Mouse (Mus musculus): Measurements from ENCODE around the gene Tsr3. TPM values are rescaled to one million over a fixed set of nuclear protein-coding genes. Genes with fewer than 3 reads are reported as not detected.
"Not testable (repeated sequence)": the region's sequence is repeated elsewhere in the genome, so short reads cannot be mapped to it uniquely, and the experiment has no call there.

The Tsr3 gene
- polyA plus RNA-seq, 1 experiment from 2014 or later, result 46.4 TPM

- Histone ChIP-seq H3K36me3 (0 out of 2 replicates have a peak, but pooled peaks cover 12% of the 10 kb centered on the region), H3K9ac (no peak overlapping the region), H3K4me1 (no peaks in the 10 kb centered on the region; the same call in 1 of the 2 replicates), H3K4me3 (no peak overlapping the region), H3K4me2 (peak overlapping the region; percentile 77), H3K27ac (no peak overlapping the region), H3K9me3 (no peaks in the 10 kb centered on the region), H3K27me3 (no peaks in the 10 kb centered on the region)
- 46% methylated on average over 6 of the region's 6 CpGs for WGBS
- ATAC-seq (ENCODE audit: borderline replicate concordance, extremely low read depth, low FRiP score, low TSS enrichment), result no peak
These were observed 16.9 kb upstream of the Tsr3 start for GRCm38 (mm10) chr17:25222951-25223601.

DNA sequence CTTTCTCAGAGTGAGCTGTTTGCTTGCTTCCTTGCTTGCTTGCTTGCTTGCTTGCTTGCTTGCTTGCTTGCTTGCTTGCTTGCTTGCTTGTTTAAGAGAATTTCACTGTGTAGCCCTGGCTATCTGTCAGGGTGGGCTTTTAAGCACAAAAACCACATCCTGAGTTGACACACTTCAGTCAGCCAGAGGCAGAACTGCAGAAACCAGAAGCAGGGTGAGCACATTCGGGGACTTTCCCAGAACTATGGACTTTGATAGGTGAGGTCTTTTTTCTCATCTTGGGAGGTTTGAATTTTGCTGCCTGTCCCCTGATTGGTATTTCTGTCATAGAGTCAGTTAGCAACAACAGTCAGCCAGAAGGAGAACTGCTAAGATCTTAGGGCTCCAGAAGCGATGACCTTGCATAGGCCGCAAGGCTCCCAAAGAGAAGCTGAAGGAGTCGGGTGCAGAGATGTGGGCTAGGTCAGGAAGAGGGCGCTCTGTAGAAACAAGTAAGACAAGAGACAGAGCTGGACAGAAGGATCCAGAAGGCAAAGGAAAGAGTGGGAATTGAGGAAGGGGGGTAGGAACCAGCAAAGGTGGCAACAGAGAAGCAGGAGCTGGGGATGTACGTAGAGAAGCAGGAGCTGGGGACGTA lies 15.3 kb upstream of the Tsr3 start:
- Histone ChIP-seq H3K4me1 (no peaks in the 10 kb centered on the region; the same call in 1 of the 2 replicates), H3K9me3 (no peaks in the 10 kb centered on the region), H3K36me3 (peaks cover 4% of the 10 kb centered on the region; the same call in 1 of the 2 replicates), H3K9ac (no peak overlapping the region), H3K27me3 (no peaks in the 10 kb centered on the region), H3K4me2 (no peak overlapping the region), H3K4me3 (no peak overlapping the region), H3K27ac (no peak overlapping the region)
- ATAC-seq (ENCODE audit: borderline replicate concordance, extremely low read depth, low FRiP score, low TSS enrichment), result no peak
- 85% methylated on average over 7 of the region's 7 CpGs for WGBS

- Histone ChIP-seq H3K27ac (no peak overlapping the region), H3K4me3 (no peak overlapping the region), H3K9me3 (no peaks in the 10 kb centered on the region), H3K9ac (no peak overlapping the region), H3K36me3 (peaks cover 9% of the 10 kb centered on the region), H3K4me1 (no peaks in the 10 kb centered on the region; the same call in 1 of the 2 replicates), H3K4me2 (no peak overlapping the region), H3K27me3 (no peaks in the 10 kb centered on the region)
- no peak for ATAC-seq (ENCODE audit: borderline replicate concordance, extremely low read depth, low FRiP score, low TSS enrichment)
- WGBS, result 80% methylated on average over 4 of the region's 4 CpGs
These were observed 14.3 kb upstream of the Tsr3 start for GRCm38 (mm10) chr17:25225659-25226058.

- Histone ChIP-seq H3K4me1 (no peaks in the 10 kb centered on the region), H3K4me2 (no peak overlapping the region), H3K27me3 (no peaks in the 10 kb centered on the region), H3K4me3 (no peak overlapping the region), H3K27ac (no peak overlapping the region), H3K9me3 (no peaks in the 10 kb centered on the region), H3K9ac (no peak overlapping the region), H3K36me3 (peaks cover 16% of the 10 kb centered on the region)
- no peak for ATAC-seq (ENCODE audit: borderline replicate concordance, extremely low read depth, low FRiP score, low TSS enrichment)
- WGBS, result 77% methylated on average over 5 of the region's 5 CpGs
These were observed 12.0 kb upstream of the Tsr3 start for GRCm38 (mm10) chr17:25227991-25228390.

DNA sequence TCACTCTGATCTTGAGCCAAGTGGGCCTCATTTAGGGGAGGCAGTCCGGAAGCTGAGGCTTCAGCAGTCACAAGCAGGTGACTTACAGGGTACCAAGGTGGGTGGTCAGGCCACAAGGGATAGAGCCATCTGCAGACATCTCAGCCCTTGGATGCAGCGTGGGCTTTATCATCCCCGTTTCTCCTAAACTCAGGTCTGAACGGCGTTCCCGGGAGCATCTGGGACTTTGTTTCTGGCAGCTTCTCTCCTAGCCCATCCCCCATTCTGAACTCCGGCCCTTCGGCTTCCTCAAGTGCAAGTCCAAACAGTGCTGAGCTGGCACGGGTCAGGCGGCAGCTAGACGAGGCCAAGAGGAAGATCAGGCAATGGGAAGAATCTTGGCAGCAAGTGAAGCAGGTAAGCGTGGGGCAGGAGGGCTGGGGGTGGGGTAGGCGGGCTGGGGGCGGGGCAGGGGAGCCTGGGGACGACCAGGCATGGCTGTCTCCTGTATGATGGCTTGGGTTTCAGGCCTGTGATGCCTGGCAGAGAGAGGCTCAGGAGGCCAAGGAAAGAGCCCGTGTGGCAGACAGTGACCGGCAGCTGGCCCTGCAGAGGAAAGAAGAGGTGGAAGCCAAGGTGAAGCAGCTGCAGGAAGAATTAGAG lies 9.8 kb upstream of the Tsr3 start:
- 52% methylated on average over 17 of the region's 17 CpGs for WGBS
- H3K9ac ChIP-seq; H3K4me2 ChIP-seq; ATAC-seq (ENCODE audit: borderline replicate concordance, extremely low read depth, low FRiP score, low TSS enrichment); H3K4me3 ChIP-seq; H3K9me3 ChIP-seq; H3K27ac ChIP-seq; H3K27me3 ChIP-seq; H3K4me1 ChIP-seq: not testable (repeated sequence)
- H3K36me3 ChIP-seq, result peaks cover 25% of the 10 kb centered on the region

DNA sequence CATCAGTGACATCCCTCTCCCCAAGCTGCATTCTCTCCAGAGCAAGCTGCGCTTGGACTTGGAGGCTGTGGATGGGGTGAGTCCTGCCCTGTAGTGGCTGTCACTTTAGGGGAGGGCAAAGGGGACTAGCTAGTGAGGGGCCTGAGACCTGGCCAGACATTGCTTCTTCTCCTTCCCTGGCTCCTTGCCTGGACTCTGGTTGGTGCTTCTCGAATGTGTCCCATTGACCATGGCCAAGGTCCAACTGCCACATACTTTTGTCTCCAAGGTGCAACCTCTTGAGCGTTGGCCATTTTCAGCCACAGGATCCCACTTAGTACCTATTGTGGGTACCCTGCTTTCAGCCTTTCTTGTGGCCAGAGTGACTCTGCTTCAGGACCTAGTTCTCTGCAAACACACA lies 9.3 kb upstream of the Tsr3 start:
- Histone ChIP-seq H3K9ac (no peak overlapping the region), H3K4me1 (no peaks in the 10 kb centered on the region), H3K27me3 (no peaks in the 10 kb centered on the region), H3K9me3 (no peaks in the 10 kb centered on the region), H3K36me3 (peaks cover 30% of the 10 kb centered on the region), H3K4me3 (no peak overlapping the region), H3K4me2 (no peak overlapping the region), H3K27ac (no peak overlapping the region)
- ATAC-seq (ENCODE audit: borderline replicate concordance, extremely low read depth, low FRiP score, low TSS enrichment), result no peak
- 84% methylated on average over 3 of the region's 3 CpGs for WGBS

DNA sequence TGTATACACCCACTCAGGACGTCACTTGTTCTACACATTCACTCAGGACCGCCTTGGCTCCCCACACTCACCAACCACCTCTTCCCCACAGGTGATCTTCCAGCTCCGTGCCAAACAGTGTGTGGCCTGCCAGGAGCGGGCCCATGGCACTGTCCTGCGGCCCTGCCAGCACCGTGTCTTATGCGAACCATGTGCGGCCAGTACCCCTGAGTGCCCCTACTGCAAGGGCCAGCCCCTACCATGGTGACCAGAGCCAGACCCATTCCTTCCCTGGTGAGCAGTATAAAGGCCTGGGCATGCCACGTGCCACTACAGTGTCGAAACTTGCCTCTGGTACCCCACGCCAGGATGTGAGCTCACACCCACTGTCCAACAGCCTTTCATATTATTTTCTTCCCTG lies 8.3 kb upstream of the Tsr3 start:
- H3K9ac ChIP-seq, H3K27ac ChIP-seq, H3K4me1 ChIP-seq, H3K4me2 ChIP-seq, H3K27me3 ChIP-seq, H3K4me3 ChIP-seq, H3K9me3 ChIP-seq: not testable (repeated sequence)
- peaks cover 33% of the 10 kb centered on the region for H3K36me3 ChIP-seq
- peak; percentile 16; the same call in 1 of the 2 replicates for ATAC-seq (ENCODE audit: borderline replicate concordance, extremely low read depth, low FRiP score, low TSS enrichment)
- WGBS, result 88% methylated on average over 7 of the region's 11 CpGs

- ATAC-seq (ENCODE audit: borderline replicate concordance, extremely low read depth, low FRiP score, low TSS enrichment), result no peak
These were observed 4.3 kb upstream of the Tsr3 start for GRCm38 (mm10) chr17:25235635-25236034.

GRCm38 (mm10) chr17:25243131-25243780 lies 3.3 kb downstream of the Tsr3 start:
- Histone ChIP-seq H3K4me1 (peaks cover 19% of the 10 kb centered on the region), H3K4me3 (no peak overlapping the region), H3K9ac (no peak overlapping the region), H3K9me3 (no peaks in the 10 kb centered on the region), H3K36me3 (peaks cover 19% of the 10 kb centered on the region), H3K4me2 (no peak overlapping the region), H3K27ac (no peak overlapping the region), H3K27me3 (no peaks in the 10 kb centered on the region)
- no peak for ATAC-seq (ENCODE audit: borderline replicate concordance, extremely low read depth, low FRiP score, low TSS enrichment)
- 79% methylated on average over 11 of the region's 11 CpGs for WGBS

More at GRCm38 (mm10) chr17:25235635-25236034, 4.3 kb upstream of the Tsr3 start:
- Histone ChIP-seq H3K27me3 (no peaks in the 10 kb centered on the region), H3K4me1 (peaks cover 8% of the 10 kb centered on the region), H3K4me3 (no peak overlapping the region), H3K36me3 (peaks cover 24% of the 10 kb centered on the region), H3K9ac (no peak overlapping the region), H3K27ac (no peak overlapping the region), H3K4me2 (no peak overlapping the region), H3K9me3 (no peaks in the 10 kb centered on the region)
- WGBS, result 85% methylated on average over 9 of the region's 9 CpGs

DNA sequence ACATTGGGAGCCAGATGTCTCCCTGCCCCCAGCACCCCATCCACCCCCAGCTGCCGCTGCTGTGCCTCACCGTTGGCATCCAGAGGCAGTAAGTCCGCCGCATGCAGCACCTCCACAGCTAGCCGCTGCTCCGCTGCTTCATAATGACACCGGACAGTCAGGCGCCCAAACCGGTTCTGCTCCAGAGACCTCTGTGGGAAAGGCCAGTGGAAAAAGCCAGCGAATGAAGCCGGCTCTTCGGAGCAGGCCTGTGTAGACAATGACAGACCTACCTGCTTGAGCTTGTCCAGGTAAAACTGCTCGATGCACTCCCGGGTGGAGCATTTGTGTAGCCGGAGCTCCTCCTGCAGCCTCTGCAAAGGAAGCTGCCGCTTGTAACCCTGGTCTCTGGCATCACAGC lies 4.3 kb downstream of the Tsr3 start:
- no peak for ATAC-seq (ENCODE audit: borderline replicate concordance, extremely low read depth, low FRiP score, low TSS enrichment)
- Histone ChIP-seq H3K27me3 (no peaks in the 10 kb centered on the region), H3K27ac (no peak overlapping the region), H3K4me2 (no peak overlapping the region), H3K4me3 (no peak overlapping the region), H3K4me1 (peaks cover 15% of the 10 kb centered on the region), H3K9me3 (no peaks in the 10 kb centered on the region), H3K36me3 (peaks cover 19% of the 10 kb centered on the region), H3K9ac (no peak overlapping the region)
- 69% methylated on average over 16 of the region's 16 CpGs for WGBS

- ATAC-seq (ENCODE audit: borderline replicate concordance, extremely low read depth, low FRiP score, low TSS enrichment), result no peak
- WGBS, result 73% methylated on average over 18 of the region's 18 CpGs
- H3K36me3 ChIP-seq, result peaks cover 7% of the 10 kb centered on the region
These were observed 8.2 kb downstream of the Tsr3 start for GRCm38 (mm10) chr17:25248033-25248750.

More at GRCm38 (mm10) chr17:25248033-25248750, 8.2 kb downstream of the Tsr3 start:
- no peak overlapping the region for H3K4me2 ChIP-seq
- H3K9ac ChIP-seq, result no peak overlapping the region
- no peaks in the 10 kb centered on the region for H3K4me1 ChIP-seq
- peaks cover 6% of the 10 kb centered on the region; the same call in 1 of the 2 replicates for H3K27me3 ChIP-seq
- H3K4me3 ChIP-seq, result no peak overlapping the region
- no peak overlapping the region for H3K27ac ChIP-seq
- H3K9me3 ChIP-seq, result no peaks in the 10 kb centered on the region
